Mouse (Mus musculus) cerebellum, adult 11 months (tissue): ENCODE data around the gene Ints1.

Experiments
- DNase-seq: peaks from one replicate; pipeline ENCODE4 v3.0.0; 2022

The Ints1 gene

DNA sequence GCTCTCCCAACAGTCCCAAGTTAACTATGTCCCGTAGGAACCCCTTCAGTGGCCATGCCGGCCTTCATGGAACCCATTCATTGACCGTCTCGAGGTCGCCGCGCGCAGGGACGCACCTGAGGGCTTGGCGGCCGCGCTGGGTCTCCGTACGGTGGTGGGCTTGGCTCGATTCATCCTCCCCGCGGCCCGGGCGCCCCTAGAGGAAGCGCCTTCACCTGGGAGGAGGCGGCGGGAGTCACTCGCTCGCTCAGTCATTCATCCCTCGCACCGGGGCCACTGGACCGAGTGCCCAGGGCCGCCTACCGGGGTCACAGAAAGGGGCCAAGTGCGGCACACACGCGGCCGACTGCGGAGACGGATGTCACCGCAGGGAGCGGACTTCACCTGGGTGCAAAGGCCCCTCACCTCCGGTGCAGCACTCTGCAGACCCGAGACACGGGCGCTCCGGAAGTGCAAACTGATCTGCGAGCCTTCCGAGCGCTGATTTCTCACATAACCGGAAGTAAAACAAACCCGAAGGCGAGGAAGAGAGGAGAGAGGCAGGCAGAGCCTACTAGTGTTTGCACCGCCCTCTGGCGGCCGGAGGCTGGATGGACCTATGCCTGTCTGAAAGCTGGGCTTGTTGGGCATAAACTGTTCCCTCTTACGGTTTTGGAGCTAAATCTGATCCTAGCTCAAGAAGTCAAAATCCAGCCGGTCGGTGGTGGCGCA lies at the start of gene Ints1:
Ints1 (minus strand) TSS at position 459 of the 711 bp plus-strand sequence.
- DNase-seq = peak; percentile 93

DNA sequence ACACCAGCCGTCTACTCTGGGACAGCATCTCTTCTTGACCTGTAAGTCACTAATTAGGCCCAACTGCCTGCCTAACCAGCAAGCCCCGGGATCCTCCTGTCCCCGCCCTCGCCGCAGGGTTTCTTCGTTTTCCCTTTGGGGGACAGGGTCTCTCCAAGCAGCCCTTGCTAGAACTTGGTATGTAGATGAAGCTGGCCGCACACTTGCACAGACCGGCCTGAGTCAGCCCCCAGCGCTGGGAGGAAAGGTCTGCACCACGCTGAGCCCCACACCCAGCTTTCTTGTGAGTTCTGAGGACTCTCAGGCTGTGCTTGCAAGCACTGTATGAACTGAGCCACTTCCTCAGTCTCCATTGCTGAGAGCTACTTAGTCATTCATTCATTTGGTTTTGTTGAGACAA lies 49.1 kb upstream of the Ints1 start:
- no peak for DNase-seq

DNA sequence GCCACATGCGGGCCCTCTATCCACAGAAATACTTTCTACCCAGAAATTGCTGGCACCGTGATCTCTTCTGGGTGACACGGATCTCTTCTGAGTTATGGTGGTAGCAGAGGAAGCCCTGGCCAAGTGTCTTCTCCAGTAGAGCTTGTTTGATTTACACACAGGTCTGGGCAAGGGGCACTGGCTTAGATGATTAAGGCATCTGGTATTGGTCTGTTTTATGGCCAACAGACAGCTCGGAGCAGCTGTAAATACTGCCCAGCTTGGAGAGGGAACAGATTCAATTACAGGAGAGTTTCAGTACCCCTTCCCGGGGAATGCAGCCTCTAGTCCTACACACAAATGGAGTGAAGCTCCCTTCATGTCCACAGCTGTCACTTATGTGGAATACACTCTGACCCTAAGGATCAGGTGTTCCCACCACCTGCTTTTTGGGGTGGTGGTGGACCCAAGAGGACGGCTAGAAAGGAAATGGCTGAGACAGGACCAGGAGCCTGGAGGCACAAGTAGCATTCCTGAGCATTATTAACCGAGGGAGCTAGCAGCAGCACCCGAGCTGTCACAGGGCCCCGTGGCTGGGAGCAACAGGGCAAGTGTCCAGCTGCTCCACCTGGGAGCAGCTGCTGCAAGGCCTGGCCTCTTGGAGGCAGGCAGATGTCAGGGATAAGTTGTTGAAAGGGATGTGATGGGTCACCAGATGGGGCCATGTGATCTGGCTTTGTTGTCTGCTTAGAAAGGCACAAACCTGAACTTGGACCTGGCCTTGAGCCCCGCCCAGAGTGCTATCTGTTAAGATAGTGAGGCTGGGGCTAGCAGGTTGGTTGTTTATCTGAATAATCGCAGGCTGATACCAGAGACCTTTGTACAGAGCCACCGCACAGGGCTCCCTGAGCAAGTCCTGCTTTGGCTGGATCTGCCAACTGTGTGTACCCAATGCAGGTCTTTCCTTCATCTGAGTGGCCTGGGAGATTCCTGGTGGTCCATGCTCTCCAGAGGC lies 46.3 kb upstream of the Ints1 start:
- DNase-seq = no peak

DNA sequence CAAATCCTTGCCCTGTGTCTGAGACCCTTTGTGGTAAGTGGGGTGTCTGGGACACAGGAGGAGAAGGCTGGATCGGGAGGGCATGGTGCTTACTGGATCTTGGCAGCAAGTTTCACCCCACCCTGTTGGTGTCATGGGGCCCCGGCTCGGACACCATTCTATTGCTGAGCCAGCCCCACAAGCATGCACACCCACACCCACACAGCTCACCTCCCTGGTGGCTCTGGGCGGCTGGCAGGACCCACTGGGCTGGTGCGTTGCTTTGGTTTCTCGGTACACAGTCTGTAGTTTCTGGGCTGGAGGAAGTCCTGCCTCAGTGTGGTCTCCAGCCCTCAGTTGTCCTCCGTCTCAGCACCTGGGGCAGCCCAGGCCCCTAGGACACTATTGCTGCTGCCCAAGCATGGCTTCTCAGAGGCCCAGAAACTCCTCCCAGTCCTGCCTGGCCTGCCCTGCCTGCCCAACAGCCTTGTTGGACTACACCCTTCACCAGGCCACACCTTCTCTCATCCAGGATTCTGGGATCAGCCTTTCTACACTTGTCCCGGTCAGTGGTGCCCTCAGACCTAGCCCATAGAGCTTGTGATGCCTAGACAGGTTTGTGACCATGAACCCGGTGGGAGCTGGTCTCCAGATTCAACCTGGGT lies 44.2 kb upstream of the Ints1 start, which contains the start of gene Tmem184a:
Tmem184a (minus strand) TSS at position 380 of the 644 bp plus-strand sequence.
- no peak for DNase-seq

DNA sequence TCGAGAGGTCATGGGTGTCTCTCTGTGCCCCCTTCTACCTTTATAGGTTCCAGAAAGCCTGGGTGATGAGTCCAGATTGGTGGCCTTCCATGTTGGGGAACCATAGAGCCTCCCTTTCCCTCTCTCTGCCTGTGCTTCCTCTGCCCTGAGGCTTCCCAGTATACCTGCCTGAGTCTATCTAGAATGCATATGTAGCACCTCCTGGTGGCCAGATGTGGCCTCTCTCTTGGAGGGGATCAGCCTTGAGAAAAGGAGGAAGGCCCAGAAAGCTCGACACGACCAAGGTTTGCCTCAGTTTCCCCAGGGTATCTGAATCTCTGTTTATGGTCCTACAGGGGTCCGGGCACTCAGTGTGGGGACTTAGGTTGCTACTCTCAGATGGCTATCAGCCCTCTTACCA lies 43.3 kb upstream of the Ints1 start:
- no peak for DNase-seq

DNA sequence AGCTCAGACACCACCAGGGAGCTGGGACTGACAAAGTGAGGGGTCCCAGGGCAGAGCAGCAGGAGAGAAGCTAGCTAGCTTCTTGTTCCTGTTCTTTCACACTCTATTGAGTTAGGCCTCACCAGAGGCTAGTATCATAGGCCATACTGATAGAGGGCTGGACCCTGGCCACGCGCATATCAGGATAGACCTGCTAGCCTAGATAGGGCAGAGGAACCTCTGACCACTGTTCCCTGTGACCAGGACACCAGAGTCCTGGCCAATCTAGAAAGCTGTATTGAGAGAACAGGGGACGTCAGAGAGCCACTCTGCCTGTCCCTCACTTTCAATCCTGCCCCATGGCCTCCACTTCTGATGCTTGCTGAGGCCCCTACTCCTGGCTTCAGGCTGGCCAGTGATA lies 42.6 kb upstream of the Ints1 start:
- DNase-seq = no peak

DNA sequence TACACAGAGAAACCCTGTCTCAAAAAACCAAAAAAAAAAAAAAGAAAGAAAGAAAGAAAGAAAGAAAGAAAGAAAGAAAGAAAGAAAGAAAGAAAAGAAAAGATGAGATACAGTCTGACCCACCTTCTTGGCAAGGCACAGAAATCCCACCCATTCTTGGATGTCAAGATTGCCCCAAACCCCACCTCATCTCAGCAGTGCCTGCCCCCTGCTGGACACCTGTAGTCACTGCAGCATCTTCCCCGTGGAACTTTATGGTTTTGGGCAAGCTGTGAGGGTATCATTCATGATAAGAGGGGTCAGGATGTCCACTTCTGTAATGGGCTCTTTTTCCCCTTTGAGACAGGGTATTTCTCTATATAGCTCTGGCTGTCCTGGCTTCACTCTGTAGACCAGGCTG lies 41.8 kb upstream of the Ints1 start:
- DNase-seq = no peak

DNA sequence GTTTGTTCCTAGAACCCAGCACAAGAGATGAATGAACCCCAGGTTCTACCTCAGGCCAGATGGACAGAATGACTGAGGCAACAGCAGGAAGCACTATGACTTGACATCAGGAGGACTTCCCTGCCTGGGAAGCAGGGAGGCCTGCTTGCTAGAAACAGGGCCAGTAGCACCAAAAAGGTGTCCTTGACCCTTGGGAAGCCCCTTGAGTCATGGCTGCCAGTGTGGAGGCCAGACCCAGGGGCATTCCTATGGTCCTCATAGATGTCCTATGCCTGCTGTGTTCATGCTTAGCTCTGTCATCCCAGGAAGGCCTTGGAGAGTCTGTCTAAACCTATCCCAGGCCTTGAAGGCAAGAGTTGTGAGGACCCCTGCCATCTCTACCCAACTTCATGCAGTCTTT lies 41.0 kb upstream of the Ints1 start:
- DNase-seq = no peak

DNA sequence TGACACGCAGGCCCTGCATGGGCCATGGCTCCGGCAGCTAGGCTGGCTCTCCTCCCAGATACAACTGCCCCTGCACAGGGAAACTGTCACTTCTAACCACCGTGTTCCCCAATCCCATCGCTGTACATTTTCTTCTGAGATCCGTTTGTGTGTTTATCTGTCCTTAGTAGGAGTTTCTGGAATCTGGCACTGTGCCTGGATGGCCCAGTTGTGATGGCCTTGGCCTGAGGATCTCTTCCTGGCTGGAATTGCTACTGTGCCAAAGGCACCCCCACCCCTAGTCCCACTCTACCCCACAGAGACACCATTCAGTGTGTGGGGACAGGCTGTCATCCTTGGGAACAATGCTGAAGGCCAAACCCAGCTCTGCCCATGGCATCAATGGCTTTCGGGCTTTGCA lies 40.5 kb upstream of the Ints1 start:
- no peak for DNase-seq

DNA sequence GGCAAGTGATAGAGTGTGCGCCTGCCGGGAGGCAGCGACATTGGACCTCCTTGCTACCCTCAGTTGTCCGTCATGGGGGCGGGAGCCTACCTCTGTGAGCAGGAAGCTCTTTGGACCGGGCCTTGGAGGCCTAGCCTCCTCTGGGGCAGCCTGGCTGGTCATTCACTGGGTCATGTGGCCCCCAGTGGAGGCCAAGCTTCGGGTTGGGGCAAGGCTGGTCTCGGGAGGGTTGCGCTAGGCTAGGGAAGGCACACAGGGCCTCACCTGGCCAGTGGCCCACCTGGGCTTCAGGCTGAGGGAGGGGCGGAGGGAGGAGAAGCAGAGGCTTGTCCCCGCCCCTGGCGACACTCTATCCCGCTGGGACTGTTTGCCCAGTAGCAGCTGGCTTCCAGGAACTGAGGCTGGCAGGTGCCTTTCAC lies 38.5 kb upstream of the Ints1 start:
- DNase-seq = no peak

DNA sequence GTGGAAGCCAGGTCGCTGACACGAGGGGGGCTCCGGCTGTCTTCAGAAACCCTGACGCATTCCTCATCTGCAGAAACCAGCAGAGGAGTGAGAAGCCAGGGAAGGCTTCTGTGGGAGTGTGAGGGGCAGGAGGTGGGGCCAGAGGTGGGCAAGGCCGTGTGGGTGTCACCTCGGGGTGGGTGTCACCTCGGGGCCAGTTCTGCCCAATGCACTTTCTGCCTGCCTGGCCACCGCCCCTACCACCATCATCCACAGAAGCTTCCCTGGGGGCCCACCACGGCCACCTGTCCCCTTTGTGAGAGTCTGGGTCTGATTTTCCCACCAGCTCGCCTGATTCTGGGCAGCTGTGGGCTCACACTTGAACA lies 37.6 kb upstream of the Ints1 start:
- DNase-seq = no peak

DNA sequence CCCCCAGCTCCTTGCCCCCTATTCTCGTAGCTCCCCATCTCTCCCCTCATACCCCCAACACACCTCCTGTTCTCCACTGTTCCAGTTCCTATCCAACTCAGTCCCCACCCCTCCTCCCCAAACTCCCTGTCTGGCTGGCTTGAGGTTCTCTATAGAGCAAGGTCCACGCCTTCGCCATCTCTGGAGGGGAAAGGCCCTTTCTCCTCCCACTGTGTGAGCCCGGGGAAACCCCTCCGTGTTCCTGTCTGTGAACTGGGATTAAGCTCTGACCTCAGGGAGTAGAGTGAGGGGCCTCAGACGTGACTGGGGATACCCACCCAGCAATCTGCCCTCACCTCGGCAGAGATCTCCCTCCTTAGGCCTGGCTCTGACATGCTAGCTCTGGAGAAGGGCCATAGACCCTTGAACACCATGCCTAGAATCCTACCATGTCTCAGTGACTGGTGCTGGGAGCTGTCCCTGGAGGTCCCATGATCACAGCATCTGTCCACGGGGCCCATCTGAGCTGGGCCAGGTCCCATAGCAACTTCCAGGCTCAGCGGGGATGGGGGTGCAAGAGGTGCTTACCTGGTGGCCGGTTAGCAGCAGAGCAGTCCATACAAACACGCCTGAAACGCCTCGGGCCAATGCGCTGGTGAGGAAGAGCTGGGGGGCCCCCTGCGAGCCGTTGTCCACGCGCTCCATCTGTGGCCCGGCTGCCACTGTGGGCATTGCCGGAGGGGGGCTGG lies 37.1 kb upstream of the Ints1 start:
- DNase-seq = no peak

DNA sequence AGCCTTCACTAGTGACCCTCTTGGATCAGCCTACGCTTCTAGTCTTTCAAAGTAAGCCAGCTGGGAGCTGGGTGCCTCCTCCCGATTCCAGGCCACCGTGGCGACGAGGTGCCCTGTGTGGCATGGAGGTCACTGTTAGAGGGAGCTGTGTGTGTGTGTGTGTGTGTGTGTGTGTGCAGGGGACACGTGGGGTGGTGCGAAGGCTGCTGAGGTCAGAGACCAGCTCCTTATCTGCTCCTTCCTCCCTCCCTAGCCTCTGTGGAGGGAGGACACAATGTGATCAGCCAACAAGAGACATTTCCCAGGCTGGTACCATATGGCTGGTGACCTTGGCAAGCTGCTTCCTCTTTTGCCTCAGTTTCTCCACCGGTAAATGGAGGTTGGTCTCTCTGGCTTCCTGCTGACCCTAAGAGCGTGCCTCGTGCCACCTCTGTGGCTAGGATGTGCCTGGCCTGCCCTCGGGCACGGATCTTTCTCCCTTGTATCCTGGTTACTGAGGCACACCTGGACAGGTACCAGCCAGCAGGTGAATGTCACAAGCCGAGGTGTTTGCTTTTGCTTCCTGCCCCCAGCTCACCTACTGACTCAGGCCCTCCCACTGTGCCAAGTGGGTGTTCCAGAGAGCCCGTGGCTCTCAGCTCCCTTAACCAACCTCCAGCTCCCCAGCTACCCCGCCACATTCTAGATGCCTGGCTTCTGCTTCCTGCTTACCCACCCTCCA lies 36.4 kb upstream of the Ints1 start:
- DNase-seq = no peak

DNA sequence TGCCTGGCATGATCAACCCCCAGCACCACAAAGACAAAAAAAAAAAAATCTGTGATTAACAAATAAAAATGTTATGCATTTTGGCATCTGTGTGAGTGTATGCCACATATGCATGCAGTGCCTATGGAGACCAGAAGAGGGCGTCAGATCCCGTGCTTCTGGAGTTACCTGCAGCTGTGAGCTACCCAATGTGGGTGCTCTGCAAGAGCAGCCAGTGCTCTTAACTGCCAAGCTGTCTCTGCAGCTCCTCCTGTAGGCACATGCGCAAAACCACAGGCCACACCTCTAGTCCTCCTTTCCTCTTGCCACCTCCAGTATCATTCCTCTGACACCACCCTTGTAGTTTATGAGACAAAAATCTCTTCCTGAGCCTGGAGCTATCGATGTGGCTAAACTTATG lies 33.9 kb upstream of the Ints1 start:
- no peak for DNase-seq

DNA sequence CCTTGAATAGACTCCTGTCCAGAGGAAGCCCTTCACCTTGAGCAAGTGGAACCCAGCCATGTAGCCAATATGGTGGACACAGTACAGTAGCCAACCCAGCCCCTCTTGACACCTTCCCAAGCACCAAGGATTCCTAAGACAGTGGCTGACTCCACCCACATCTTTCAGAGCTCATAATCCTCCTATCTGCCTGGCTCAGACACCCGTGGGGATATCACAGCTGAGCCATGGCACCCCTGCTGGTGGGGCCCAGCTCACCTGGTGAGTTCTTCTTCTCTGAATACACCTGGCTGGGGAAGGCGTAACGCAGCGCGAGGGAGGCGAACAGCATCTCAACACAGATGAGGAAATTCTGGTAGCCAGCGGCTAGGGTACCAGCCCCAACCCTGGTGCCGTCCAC lies 30.4 kb upstream of the Ints1 start:
- DNase-seq = no peak

DNA sequence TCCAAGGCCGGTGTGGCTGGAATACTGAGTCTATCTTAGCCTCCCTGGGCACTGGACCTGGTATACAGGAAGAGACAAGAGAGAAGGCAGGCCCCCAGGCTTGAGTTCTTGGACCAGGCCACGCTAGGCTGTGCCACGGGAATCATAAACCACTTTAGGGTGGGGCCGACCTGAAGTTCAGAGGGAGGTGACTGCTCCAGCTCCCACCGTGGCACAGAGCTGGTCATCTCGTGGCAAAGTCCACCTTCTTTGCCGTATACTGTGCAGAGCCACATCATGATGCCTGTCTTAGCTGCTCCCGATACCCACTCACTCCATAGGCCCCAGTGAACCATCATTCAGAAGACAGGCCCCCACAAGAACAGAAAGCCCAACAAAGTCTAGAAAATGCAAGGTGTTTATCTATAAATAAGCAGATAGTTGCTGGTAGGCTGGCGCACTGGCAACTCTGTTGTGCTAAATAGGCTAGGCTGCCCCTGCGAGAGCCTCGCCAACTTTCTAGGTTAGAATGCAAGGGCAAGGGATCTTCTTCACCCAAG lies 29.2 kb upstream of the Ints1 start:
- DNase-seq = no peak

DNA sequence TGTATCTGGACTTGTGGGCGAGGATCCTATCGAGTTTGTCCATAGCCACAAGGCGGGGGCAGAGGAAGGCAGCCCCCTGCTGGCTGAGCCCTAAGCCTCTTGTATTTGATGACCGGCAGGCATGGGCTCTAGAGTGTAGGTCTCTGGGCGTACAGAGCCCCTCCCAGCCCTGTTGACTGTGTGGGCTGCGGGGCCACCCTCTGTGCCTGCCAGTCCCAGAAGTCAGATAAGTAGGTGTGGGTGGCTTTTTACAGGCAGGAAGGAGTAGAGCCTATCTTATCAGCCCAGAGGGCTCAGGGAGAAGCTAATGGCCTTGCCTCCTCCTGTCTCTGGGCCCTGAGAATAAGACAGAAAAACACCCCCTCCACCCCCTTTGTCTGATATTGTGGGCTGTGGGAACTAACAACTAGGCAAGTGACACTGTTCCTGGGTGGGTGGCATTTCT lies 28.7 kb upstream of the Ints1 start:
- DNase-seq = no peak

DNA sequence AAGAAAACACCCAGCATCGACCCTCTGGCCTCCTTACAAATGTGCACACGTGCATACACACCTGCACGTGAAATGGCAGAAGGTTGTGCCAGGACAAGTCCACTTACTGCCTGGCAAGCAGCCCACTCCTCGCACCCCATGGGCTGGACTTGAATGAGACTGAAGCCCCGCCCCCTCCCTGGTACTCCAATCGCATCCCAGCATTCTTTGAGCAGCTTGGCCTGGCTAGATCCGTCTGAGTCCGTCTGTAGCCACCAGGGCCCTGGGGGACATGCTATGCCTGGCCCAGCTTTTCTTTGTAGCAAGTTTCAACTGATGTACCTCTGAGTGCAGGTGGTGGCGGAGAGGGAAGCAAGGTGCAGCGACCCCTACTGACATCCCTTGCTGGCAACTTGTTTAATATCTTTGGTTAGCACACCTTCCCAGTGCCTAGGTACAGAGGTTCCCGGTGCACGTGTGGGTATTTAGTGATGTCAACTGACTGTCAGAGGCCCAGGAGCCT lies 28.2 kb upstream of the Ints1 start:
- no peak for DNase-seq

DNA sequence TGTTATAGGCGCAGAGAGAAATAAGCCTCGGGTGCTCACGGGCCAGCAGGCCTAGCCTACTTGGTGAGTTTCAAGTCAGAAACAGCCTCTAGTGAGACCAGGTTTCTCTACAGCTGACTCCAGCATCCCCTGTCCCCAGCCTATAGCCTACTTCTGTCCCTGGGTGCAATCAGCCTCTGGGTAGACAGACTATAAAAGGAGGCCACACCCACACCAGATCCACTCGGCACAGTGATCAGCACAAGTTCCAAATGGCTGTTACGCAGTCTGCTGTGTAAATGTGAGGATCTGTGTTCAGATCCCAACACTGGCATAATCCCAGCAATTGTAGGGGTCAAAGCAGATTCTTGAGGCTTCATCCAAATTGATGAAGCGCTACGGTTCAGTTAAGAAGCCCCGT lies 27.7 kb upstream of the Ints1 start:
- no peak for DNase-seq

DNA sequence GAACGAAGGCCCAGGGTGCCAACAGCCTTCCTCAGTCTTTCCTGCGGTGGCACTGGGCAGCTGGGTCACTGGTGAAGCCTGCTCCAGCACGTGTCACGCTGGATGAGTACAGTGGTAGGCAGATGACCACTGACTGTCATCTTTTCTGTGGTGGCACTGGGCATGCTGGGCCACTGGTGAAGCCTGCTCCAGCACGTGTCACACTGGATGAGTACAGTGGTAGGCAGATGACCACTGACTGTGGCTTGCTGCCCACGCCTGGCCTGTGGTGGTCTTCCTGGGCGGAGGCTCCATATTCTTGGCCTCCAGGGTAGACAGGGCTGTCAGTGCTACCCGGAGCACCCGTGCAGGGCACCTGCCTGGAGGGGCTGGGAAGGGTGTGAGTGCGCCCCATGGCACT lies 26.4 kb upstream of the Ints1 start:
- DNase-seq = no peak

DNA sequence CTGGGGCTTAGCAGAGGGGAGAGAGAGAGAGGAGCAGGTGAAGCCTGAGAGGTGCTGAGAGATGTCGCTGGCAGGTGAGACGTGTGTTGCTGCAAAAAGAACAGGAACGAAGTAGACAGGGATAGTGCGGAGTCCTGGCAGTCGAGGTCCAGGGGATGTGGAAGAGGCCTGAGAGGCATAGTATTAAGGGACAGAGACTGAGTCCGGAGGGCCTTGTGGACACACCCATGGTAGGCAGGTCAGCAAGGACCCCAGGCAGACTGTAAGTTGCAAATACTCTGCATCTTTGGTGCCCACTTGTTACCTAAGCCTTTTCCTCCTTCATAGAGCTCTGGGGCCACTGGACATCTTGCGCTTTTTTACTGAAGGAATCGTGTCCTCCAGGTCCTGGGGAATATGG lies 25.8 kb upstream of the Ints1 start:
- DNase-seq = no peak
